Mouse (Mus musculus) erythroblast, embryonic 14.5 days (primary cell): ENCODE results near the gene Txnrd3. TPM values are rescaled to one million over a fixed set of nuclear protein-coding genes. Genes with fewer than 3 reads are reported as not detected.

Experiments
- H3K27me3 ChIP-seq: 2 replicates; pipeline ENCODE4 v1.6.1; 2012; ENCODE audit warnings: inconsistent platforms; ENCODE audit not compliant: control insufficient read depth
- H3K36me3 ChIP-seq: 2 replicates; pipeline ENCODE4 v1.6.1; 2012; ENCODE audit warnings: mild to moderate bottlenecking, inconsistent platforms; ENCODE audit not compliant: control insufficient read depth
- H3K4me1 ChIP-seq: 2 replicates; pipeline ENCODE4 v1.6.1; 2012; ENCODE audit warnings: inconsistent platforms; ENCODE audit not compliant: control insufficient read depth
- H3K4me3 ChIP-seq: replicated peaks from 2 replicates; pipeline ENCODE3; 2012; ENCODE audit warnings: moderate library complexity, mild to moderate bottlenecking, inconsistent platforms
- H3K9me3 ChIP-seq: 2 replicates; pipeline ENCODE4 v1.6.1; 2012; ENCODE audit warnings: low read length, inconsistent platforms, mixed read lengths; ENCODE audit not compliant: control insufficient read depth
- GATA1 ChIP-seq: IDR thresholded peaks from 2 replicates; pipeline ENCODE4 v1.6.1; 2012; ENCODE audit warnings: low read length, inconsistent platforms, mixed read lengths
- TAL1 ChIP-seq: IDR thresholded peaks from 3 replicates; pipeline ENCODE4 v1.6.1; 2012; ENCODE audit warnings: low read length, inconsistent platforms, mixed read lengths
- polyA plus RNA-seq: library from polyadenylated mRNA; stranded (reverse); fragments of >175 nt; gene quantifications from 2 replicates; pipeline ENCODE4 v1.2.3, GENCODE M21; 2012

Gene Txnrd3
- polyA plus RNA-seq: not detected in 2 replicates

DNA sequence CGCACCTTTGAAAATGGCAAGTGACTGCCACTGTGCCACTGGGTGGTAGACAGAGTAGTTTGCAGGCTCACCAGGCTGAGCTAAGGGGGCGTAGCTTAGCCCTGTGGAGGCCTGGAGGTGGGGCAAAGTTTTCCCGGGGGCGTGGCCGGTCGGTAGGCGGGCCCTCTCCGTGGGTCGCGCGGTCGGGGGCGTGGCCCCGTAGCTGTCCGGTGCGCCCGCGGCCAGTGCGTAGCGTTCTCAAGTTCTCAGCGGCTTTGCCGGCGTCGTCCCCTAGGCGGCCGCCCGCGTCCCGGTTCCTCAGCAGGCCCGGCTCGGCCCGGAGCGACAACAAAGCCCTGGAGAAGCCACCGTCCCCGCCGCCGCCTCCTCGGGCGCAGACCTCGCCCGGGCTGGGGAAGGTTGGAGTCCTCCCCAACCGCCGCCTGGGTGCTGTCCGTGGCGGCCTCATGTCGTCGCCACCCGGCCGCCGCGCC, at the start of gene Txnrd3:
Gene Txnrd3, plus strand, starts transcription at position 191 of the 473 bp plus-strand sequence.
- no peaks in the 10 kb centered on the region for H3K9me3 ChIP-seq
- peak within 1 kb of the TSS; percentile 65 for H3K4me3 ChIP-seq
- no peaks in the 10 kb centered on the region for H3K36me3 ChIP-seq
- TF ChIP-seq TAL1 (no peak), GATA1 (no peak)
- peaks cover 17% of the 10 kb centered on the region for H3K4me1 ChIP-seq
- H3K27me3 ChIP-seq: no peaks in the 10 kb centered on the region

- Histone ChIP-seq H3K36me3 (no peaks in the 10 kb centered on the region), H3K9me3 (peaks cover 3% of the 10 kb centered on the region), H3K4me3 (peak within 1 kb of the TSS; percentile 71), H3K27me3 (no peaks in the 10 kb centered on the region), H3K4me1 (peaks cover 12% of the 10 kb centered on the region)
- TF ChIP-seq TAL1: no peak
- no peak for TF ChIP-seq GATA1
These were observed 48.6 kb upstream of the Txnrd3 start, which contains the start of gene Chchd6 for GRCm38 (mm10) chr6:89595018-89595776. Gene Chchd6 (minus strand): TSS chr6:89595652.

- peaks cover 4% of the 10 kb centered on the region for H3K9me3 ChIP-seq
- H3K36me3 ChIP-seq: no peaks in the 10 kb centered on the region
- H3K4me3 ChIP-seq: peak overlapping the region; percentile 71
These were observed 48.0 kb upstream of the Txnrd3 start for GRCm38 (mm10) chr6:89595777-89596146.

DNA sequence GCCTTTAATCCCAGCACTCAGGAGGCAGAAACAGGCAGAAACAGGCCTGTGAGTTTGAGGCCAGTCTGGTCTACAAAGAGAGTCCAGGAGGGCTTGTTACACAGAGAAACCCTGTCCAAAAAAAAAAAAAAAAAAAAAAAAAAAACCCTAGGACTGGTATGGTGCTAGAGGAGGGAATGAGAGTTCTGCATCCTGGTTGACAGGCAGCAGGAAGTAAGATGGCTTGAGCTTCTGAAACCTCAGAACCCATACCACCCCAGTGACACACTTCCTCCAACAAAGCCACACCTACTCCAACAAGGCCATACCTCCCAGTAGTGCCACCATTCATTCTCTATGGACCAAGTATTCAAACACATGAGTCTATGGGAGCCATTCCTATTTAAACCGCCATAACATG, 47.3 kb upstream of the Txnrd3 start:
- H3K27me3 ChIP-seq: no peaks in the 10 kb centered on the region
- peaks cover 12% of the 10 kb centered on the region for H3K4me1 ChIP-seq
- TF ChIP-seq TAL1 (no peak), GATA1 (no peak)
- peaks cover 4% of the 10 kb centered on the region for H3K9me3 ChIP-seq
- no peaks in the 10 kb centered on the region for H3K36me3 ChIP-seq
- H3K4me3 ChIP-seq: no peak overlapping the region

More at GRCm38 (mm10) chr6:89595777-89596146, 48.0 kb upstream of the Txnrd3 start:
- H3K4me1 ChIP-seq: peaks cover 12% of the 10 kb centered on the region
- no peak for TF ChIP-seq TAL1
- TF ChIP-seq GATA1: no peak
- no peaks in the 10 kb centered on the region for H3K27me3 ChIP-seq

GRCm38 (mm10) chr6:89606096-89606495, 37.7 kb upstream of the Txnrd3 start:
- no peaks in the 10 kb centered on the region for H3K36me3 ChIP-seq
- no peaks in the 10 kb centered on the region for H3K4me1 ChIP-seq
- no peak overlapping the region for H3K4me3 ChIP-seq
- H3K9me3 ChIP-seq: no peaks in the 10 kb centered on the region
- no peaks in the 10 kb centered on the region for H3K27me3 ChIP-seq
- no peak for TF ChIP-seq GATA1
- TF ChIP-seq TAL1: no peak

DNA sequence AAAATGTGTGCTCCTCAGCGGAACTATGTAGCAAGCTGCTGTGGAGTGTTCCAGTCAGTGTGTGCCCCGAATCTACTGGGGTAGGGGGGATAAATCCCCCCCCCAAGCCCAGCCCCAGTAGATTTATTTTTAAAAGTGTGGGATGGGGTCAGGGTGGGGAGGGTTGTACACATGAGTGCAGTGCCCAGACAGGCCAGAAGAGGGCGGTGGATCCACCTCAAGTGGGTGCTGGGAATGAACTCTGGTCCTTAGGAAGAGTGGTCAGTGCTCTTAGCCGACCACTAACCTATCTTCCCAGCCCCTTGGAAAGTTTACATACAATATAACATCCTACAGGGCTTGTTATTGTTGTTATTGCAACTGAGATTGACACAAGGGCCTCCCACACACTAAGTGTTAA, 35.8 kb upstream of the Txnrd3 start:
- Histone ChIP-seq H3K9me3 (no peaks in the 10 kb centered on the region), H3K4me3 (no peak overlapping the region), H3K4me1 (no peaks in the 10 kb centered on the region), H3K36me3 (no peaks in the 10 kb centered on the region), H3K27me3 (no peaks in the 10 kb centered on the region)
- no peak for TF ChIP-seq TAL1
- TF ChIP-seq GATA1: no peak

DNA sequence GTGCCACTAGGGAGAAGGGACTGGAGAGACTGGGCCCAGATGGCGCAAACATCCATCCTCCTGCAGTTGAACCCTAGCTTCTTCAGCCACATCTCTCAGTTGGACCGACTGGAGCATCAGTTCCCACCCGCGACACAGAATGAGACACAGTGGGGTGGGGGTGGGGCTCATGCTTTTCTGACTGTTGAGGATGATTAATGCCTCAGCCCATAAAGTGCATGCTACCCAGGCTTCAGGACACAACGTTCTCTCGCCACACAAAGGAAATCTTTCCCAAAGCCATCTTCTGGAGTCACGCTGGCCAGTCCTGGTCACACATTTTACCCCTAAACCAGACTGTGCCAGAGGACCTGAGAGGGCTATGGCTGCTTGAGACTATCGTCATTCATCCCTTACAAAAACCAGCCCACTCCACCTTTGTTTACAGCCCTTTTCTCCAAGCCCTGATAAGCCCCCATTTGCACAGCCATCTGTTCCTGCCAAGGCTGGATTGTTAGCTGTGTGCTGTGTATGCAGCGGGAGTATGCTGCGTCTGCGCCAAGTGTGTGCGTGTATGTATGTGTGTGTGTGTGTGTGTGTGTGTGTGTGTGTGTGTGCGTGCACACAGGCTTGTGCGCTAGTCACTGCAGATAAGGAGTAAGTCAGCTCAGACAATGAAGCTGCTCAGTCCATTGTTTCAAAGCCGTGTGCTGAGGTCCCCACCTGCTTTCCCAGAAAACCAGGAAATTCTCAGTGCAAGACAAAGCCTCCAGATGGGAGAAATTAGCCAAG, 30.3 kb upstream of the Txnrd3 start:
- Histone ChIP-seq H3K36me3 (no peaks in the 10 kb centered on the region), H3K27me3 (peaks cover 2% of the 10 kb centered on the region; the same call in 1 of the 2 replicates), H3K9me3 (no peaks in the 10 kb centered on the region), H3K4me1 (no peaks in the 10 kb centered on the region), H3K4me3 (no peak overlapping the region)
- TF ChIP-seq TAL1: no peak
- TF ChIP-seq GATA1: no peak

DNA sequence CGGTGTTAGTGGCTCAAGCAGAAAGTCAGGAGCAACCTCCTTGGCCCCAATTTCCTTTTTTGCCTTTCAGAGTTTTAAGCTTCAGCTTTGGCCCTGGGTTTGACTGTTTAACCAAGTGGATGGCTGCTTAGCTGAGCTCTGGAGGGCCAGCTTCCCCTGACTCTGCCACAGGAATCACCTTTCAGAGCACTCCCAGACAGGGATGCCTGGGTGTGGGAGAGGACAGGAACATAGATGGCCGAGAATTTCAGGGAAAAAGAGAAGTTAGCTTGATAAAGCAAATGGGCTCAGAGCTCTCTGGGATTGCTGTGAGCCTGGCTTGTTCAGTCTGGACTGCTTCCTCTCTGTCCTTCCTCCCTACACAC, 29.7 kb upstream of the Txnrd3 start:
- H3K27me3 ChIP-seq: peaks cover 2% of the 10 kb centered on the region; the same call in 1 of the 2 replicates
- TF ChIP-seq GATA1: no peak
- no peak for TF ChIP-seq TAL1
- no peaks in the 10 kb centered on the region for H3K4me1 ChIP-seq
- H3K4me3 ChIP-seq: no peak overlapping the region
- no peaks in the 10 kb centered on the region for H3K9me3 ChIP-seq
- H3K36me3 ChIP-seq: no peaks in the 10 kb centered on the region

DNA sequence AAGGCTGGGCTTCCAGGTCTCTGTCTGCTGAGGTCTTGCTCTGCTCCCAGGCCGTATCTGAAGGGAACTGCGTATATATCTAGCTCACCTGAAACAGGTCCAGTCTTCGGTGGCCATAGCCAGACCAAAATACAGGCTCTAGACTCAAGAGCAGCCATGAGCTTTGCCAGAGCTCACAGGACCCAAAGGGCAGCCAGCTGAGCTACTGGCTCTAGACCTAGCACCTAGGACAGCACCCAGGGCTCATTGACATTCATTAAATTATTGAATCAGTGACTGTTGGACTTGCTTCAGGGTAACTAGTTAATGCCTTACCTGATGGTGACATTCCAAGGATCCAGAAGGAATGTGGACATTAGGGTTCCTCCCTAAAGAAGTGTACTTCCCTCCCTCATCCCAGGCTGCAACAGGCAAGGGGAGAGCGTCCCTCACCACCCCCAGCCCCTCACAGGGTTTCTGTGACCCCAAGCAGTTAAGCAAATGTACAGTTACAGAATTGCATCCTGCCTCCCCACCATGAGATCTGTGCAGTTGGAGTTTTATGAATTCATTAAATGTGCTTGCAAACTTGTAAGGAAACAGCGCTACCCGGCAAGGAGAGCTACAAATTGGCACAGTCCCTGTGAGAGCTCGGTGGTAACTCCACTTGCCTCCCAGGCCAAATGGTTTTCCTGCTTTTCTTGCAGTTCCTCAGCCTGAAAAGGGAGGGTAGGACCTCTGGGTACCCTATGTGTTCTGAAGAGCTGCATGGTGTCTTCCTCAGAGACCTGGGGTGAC, 29.0 kb upstream of the Txnrd3 start:
- H3K27me3 ChIP-seq: peaks cover 2% of the 10 kb centered on the region; the same call in 1 of the 2 replicates
- no peak overlapping the region for H3K4me3 ChIP-seq
- H3K4me1 ChIP-seq: no peaks in the 10 kb centered on the region
- H3K36me3 ChIP-seq: no peaks in the 10 kb centered on the region
- H3K9me3 ChIP-seq: no peaks in the 10 kb centered on the region
- TF ChIP-seq TAL1: no peak
